Mouse (Mus musculus): ENCODE measurements around the gene Cdyl. TPM values are rescaled to one million over a fixed set of nuclear protein-coding genes. Genes with fewer than 3 reads are reported as not detected.

Gene Cdyl
- polyA plus RNA-seq, 1 experiment from 2014 or later = 17.6 TPM

DNA sequence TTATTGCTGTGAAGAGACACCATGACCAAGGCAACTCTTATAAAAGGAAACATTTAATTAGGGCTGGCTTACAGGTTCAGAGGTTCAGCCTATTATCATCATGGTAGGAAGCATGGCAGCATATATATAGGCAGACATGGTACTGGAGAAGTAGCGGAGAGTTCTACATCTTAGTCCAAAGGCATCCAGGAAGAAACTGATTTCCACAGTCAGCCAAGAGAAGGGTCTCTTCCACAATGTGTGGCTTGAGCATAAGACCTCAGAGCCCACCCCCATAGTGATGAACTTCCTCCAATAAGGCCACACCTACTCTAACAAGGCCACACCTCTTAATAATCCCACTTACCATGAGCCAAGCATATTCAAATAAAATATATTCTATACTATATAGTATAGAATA, 17.3 kb downstream of the Cdyl start:
- ATAC-seq (replicated peaks; ENCODE audit: low FRiP score) = peak; percentile 13
- Histone ChIP-seq H3K4me2 (no peak overlapping the region), H3K27ac (ENCODE audit: low read depth, low read length) (peak overlapping the region; percentile 70)

DNA sequence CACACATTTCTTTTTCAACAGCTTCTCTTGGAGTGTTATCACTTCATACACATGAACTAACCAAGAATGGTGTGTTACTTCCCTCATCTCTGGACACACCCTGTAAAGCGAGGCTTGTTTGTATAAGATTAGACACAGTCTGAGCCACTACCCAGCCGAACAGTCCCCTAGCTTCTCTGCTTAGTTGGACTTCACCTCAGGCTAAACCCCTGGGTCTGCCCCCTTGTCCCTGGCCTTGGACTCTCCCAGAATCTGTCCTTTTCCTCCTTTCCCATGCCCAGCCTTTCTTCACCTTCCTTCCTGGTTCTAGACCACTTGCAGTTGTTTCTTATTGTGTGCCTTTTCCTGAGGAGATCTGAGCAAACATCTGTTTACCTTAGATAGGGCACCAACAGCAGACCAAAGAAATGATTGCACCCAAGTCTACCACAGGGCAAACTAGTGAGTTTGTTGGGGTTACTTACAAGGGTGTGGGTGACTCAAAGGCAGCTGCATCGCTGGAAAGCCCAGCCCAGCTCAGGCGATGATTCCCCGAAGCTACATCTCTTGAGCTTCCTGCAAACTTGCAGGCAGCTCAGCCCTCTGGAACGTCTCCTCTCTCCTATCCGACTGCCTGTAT, 17.9 kb downstream of the Cdyl start:
- Histone ChIP-seq H3K9ac (ENCODE audit: low read depth, low read length) (peak overlapping the region; percentile 23; the same call in 1 of the 2 replicates), H3K4me2 (peak overlapping the region; percentile 50), H3K36me3 (ENCODE audit: control insufficient read depth, insufficient read depth, low read length) (no peaks in the 10 kb centered on the region), H3K4me3 (ENCODE audit: low read depth, low read length) (no peak overlapping the region), H3K27ac (ENCODE audit: low read depth, low read length) (peak overlapping the region; percentile 94), H3K4me1 (replicated peaks; ENCODE audit: control insufficient read depth, insufficient read depth, low read length) (peaks cover 17% of the 10 kb centered on the region), H3K9me3 (ENCODE audit: control insufficient read depth, low read length) (no peaks in the 10 kb centered on the region), H3K27me3 (replicated peaks; ENCODE audit: control insufficient read depth, insufficient read depth, low read length) (no peaks in the 10 kb centered on the region)
- WGBS = 40% methylated on average over 7 of the region's 7 CpGs
- ATAC-seq (replicated peaks; ENCODE audit: low FRiP score) (peak; percentile 99), DNase-seq (ENCODE audit: low spot score) (peak; percentile 71)

More for the DNA sequence above, 17.3 kb downstream of the Cdyl start:
- 87% methylated on average over 1 of the region's 1 CpGs for WGBS
- DNase-seq (ENCODE audit: low spot score) = no peak
- Histone ChIP-seq H3K4me3 (ENCODE audit: low read depth, low read length) (no peak overlapping the region), H3K4me1 (replicated peaks; ENCODE audit: control insufficient read depth, insufficient read depth, low read length) (peaks cover 17% of the 10 kb centered on the region), H3K36me3 (ENCODE audit: control insufficient read depth, insufficient read depth, low read length) (no peaks in the 10 kb centered on the region), H3K9ac (ENCODE audit: low read depth, low read length) (no peak overlapping the region), H3K27me3 (replicated peaks; ENCODE audit: control insufficient read depth, insufficient read depth, low read length) (no peaks in the 10 kb centered on the region), H3K9me3 (ENCODE audit: control insufficient read depth, low read length) (no peaks in the 10 kb centered on the region)

DNA sequence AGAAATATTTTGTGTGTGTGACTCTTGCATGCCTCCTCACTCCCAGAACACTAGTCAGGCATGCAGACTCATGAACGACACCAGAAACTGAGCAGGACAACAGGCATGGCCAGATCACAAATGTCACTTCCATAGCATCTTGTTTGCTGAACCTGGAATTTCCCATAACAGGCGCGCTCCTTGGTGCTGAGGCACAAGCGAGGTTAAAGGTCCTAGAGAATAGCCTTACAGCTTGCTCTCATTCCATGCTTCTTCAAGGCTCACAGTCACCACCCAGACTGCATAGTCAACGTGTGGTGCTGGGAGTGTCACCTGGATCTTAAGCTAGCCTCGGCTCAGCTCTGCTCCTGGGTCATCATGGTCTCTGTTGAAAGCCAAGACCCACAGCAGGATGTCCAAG, 19.1 kb downstream of the Cdyl start:
- no peak for ATAC-seq (replicated peaks; ENCODE audit: low FRiP score)
- H3K4me3 ChIP-seq (ENCODE audit: low read depth, low read length) = no peak overlapping the region
- peak overlapping the region; percentile 94 for H3K27ac ChIP-seq (ENCODE audit: low read depth, low read length)
- H3K9ac ChIP-seq (ENCODE audit: low read depth, low read length) = no peak overlapping the region; the same call in 1 of the 2 replicates
- no peak overlapping the region; the same call in 1 of the 2 replicates for H3K4me2 ChIP-seq
- no peaks in the 10 kb centered on the region for H3K36me3 ChIP-seq (ENCODE audit: control insufficient read depth, insufficient read depth, low read length)
- H3K4me1 ChIP-seq (replicated peaks; ENCODE audit: control insufficient read depth, insufficient read depth, low read length) = peaks cover 17% of the 10 kb centered on the region
- no peak for DNase-seq (ENCODE audit: low spot score)
- 87% methylated on average over 6 of the region's 6 CpGs for WGBS
- no peaks in the 10 kb centered on the region for H3K27me3 ChIP-seq (replicated peaks; ENCODE audit: control insufficient read depth, insufficient read depth, low read length)
- no peaks in the 10 kb centered on the region for H3K9me3 ChIP-seq (ENCODE audit: control insufficient read depth, low read length)

DNA sequence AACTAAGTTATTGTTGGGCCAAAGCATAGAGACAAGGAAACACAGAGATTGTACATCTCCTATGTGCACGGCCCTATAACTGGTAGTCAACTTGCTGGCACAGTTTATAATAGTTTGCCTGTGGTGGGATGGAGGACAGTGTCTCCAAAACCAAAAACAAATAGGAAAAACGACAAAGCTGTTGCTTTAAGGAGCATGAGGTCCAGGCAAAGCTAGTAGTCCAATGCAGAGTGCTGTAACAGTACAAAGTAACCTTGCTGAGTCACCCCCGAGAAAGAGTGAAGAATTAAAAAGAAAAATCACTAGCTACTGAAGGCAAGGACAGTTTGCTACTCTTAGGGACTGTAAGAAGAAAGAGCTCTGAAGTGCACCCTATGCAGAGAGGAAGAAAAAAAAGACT, 21.7 kb downstream of the Cdyl start:
- 80% methylated on average over 3 of the region's 3 CpGs for WGBS
- no peak for ATAC-seq (replicated peaks; ENCODE audit: low FRiP score)
- peaks cover 16% of the 10 kb centered on the region for H3K4me1 ChIP-seq (replicated peaks; ENCODE audit: control insufficient read depth, insufficient read depth, low read length)

DNA sequence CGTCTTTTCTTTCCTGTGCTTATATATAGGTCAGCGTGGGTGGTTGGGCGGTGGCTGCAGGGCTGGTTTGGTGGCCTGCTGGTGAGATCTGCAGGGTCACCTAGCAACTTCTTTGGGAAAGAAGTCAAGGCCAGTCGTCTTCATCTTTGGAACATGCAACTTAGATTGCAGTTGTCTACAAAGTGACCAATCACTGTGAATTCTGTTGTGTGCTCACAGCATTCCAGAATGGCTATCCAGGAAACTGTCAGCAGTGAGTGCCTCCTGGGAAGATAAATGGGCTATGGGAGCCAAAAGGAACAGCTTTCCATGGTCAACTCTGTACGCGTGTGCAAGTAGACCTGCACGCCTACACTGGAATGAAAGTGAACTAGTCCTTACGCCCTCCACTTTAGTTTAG, 26.6 kb downstream of the Cdyl start:
- H3K9me3 ChIP-seq (ENCODE audit: control insufficient read depth, low read length) = no peaks in the 10 kb centered on the region
- no peaks in the 10 kb centered on the region for H3K27me3 ChIP-seq (replicated peaks; ENCODE audit: control insufficient read depth, insufficient read depth, low read length)
- H3K27ac ChIP-seq (ENCODE audit: low read depth, low read length) = no peak overlapping the region
- ATAC-seq (replicated peaks; ENCODE audit: low FRiP score) (no peak), DNase-seq (ENCODE audit: low spot score) (no peak)
- H3K36me3 ChIP-seq (ENCODE audit: control insufficient read depth, insufficient read depth, low read length) = no peaks in the 10 kb centered on the region
- no peak overlapping the region for H3K4me2 ChIP-seq
- WGBS = 75% methylated on average over 8 of the region's 8 CpGs
- no peak overlapping the region for H3K9ac ChIP-seq (ENCODE audit: low read depth, low read length)
- H3K4me1 ChIP-seq (replicated peaks; ENCODE audit: control insufficient read depth, insufficient read depth, low read length) = no peaks in the 10 kb centered on the region
- H3K4me3 ChIP-seq (ENCODE audit: low read depth, low read length) = no peak overlapping the region

More for the DNA sequence above, 21.7 kb downstream of the Cdyl start:
- no peaks in the 10 kb centered on the region for H3K9me3 ChIP-seq (ENCODE audit: control insufficient read depth, low read length)
- H3K27ac ChIP-seq (ENCODE audit: low read depth, low read length) = no peak overlapping the region
- H3K9ac ChIP-seq (ENCODE audit: low read depth, low read length) = no peak overlapping the region
- H3K4me2 ChIP-seq = no peak overlapping the region
- no peak overlapping the region for H3K4me3 ChIP-seq (ENCODE audit: low read depth, low read length)
- H3K27me3 ChIP-seq (replicated peaks; ENCODE audit: control insufficient read depth, insufficient read depth, low read length) = no peaks in the 10 kb centered on the region
- no peaks in the 10 kb centered on the region for H3K36me3 ChIP-seq (ENCODE audit: control insufficient read depth, insufficient read depth, low read length)
- DNase-seq (ENCODE audit: low spot score) = no peak

DNA sequence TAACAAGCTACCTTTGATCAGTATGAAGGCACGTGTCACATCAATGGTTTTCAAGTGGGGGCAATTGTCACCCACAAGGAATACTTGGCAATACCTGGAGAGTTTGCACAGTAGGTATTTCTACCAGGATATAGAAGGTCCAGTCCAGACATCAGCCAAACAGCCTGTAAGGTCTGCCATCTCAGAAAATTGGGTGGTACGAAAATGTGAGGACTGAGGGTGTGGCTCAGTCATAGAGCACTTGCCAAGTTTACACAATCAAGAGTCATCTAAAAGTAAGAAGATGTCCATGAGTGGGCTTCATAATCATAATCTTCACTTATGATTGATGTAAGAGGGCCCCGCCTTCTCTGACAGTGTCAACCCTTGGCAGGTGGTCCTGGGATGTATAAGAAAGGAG, 29.9 kb downstream of the Cdyl start:
- no peak overlapping the region for H3K4me3 ChIP-seq (ENCODE audit: low read depth, low read length)
- no peaks in the 10 kb centered on the region for H3K9me3 ChIP-seq (ENCODE audit: control insufficient read depth, low read length)
- no peaks in the 10 kb centered on the region for H3K36me3 ChIP-seq (ENCODE audit: control insufficient read depth, insufficient read depth, low read length)
- DNase-seq (ENCODE audit: low spot score) = no peak
- ATAC-seq (replicated peaks; ENCODE audit: low FRiP score) = no peak
- no peak overlapping the region for H3K9ac ChIP-seq (ENCODE audit: low read depth, low read length)
- H3K27ac ChIP-seq (ENCODE audit: low read depth, low read length) = no peak overlapping the region
- H3K27me3 ChIP-seq (replicated peaks; ENCODE audit: control insufficient read depth, insufficient read depth, low read length) = no peaks in the 10 kb centered on the region
- H3K4me2 ChIP-seq = no peak overlapping the region
- WGBS = 78% methylated on average over 3 of the region's 3 CpGs
- H3K4me1 ChIP-seq (replicated peaks; ENCODE audit: control insufficient read depth, insufficient read depth, low read length) = no peaks in the 10 kb centered on the region

DNA sequence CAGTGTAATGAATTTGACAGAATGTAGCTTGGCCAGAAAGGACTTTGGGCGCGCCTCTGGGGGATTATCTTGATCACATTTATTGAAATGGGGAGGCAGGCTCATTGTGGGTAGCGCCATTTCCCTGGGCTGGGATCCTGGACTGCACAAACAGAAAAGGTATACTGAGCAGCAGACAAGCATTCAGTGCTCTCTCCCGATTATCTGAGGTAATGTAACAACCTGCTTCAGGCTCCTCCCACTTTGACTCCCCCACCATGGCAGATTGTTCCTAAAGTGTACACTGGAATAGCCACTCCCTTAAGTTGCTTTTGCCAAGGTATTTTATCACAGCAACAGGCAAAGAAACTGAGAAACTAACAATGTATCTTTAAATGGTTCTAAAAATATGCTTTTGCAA, 58.0 kb downstream of the Cdyl start:
- Histone ChIP-seq H3K4me2 (no peak overlapping the region), H3K4me1 (replicated peaks; ENCODE audit: control insufficient read depth, insufficient read depth, low read length) (no peaks in the 10 kb centered on the region), H3K4me3 (ENCODE audit: low read depth, low read length) (no peak overlapping the region), H3K36me3 (ENCODE audit: control insufficient read depth, insufficient read depth, low read length) (no peaks in the 10 kb centered on the region), H3K27ac (ENCODE audit: low read depth, low read length) (no peak overlapping the region), H3K9ac (ENCODE audit: low read depth, low read length) (no peak overlapping the region), H3K27me3 (replicated peaks; ENCODE audit: control insufficient read depth, insufficient read depth, low read length) (no peaks in the 10 kb centered on the region), H3K9me3 (ENCODE audit: control insufficient read depth, low read length) (no peaks in the 10 kb centered on the region)
- DNase-seq (ENCODE audit: low spot score) (no peak), ATAC-seq (replicated peaks; ENCODE audit: low FRiP score) (no peak)
- WGBS = 86% methylated on average over 4 of the region's 4 CpGs

DNA sequence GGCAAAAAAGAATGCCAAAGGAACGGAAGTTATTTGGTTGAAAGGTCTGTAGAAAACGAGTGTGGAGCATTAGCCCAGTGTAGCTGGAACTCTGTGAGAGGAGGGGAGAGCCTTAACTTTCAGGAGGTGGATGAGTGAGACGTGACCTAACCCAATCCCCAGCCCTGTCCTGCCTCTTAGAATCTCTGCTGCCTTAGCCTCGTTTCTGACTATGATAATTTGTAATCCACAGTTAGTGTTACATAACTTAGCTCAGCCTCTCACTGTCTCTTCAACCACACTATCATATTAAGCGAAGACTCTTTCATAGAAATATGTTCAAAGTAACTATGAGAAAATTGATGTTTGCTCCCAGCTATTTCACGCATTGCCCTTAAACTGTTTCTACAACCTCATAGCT, 59.9 kb downstream of the Cdyl start:
- DNase-seq (ENCODE audit: low spot score) = no peak
- H3K4me3 ChIP-seq (ENCODE audit: low read depth, low read length) = no peak overlapping the region
- no peaks in the 10 kb centered on the region for H3K36me3 ChIP-seq (ENCODE audit: control insufficient read depth, insufficient read depth, low read length)
- ATAC-seq (replicated peaks; ENCODE audit: low FRiP score) = no peak
- no peaks in the 10 kb centered on the region for H3K4me1 ChIP-seq (replicated peaks; ENCODE audit: control insufficient read depth, insufficient read depth, low read length)
- H3K27ac ChIP-seq (ENCODE audit: low read depth, low read length) = no peak overlapping the region
- H3K9ac ChIP-seq (ENCODE audit: low read depth, low read length) = no peak overlapping the region
- no peak overlapping the region for H3K4me2 ChIP-seq
- H3K27me3 ChIP-seq (replicated peaks; ENCODE audit: control insufficient read depth, insufficient read depth, low read length) = no peaks in the 10 kb centered on the region
- H3K9me3 ChIP-seq (ENCODE audit: control insufficient read depth, low read length) = no peaks in the 10 kb centered on the region
- 70% methylated on average over 6 of the region's 6 CpGs for WGBS

DNA sequence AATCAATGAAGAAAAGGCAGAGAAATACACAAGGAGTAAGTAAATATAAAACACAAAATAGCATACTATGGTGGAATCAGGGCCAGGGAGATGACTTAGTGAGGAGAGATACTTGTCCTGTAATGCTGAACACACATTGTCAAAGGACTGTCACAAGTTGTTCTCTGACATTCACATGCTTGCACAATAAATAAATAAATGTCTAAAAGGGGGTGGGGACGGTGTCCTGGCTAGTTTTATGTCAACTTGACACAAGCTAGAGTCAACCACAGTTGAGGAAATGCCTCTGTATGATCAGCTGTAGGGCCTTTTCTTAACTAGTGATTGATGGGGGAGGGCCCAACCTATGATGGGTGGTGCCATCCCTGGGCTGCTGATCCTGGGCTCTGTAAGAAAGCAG, 63.4 kb downstream of the Cdyl start:
- no peak overlapping the region for H3K9ac ChIP-seq (ENCODE audit: low read depth, low read length)
- H3K27ac ChIP-seq (ENCODE audit: low read depth, low read length) = no peak overlapping the region
- no peak overlapping the region for H3K4me2 ChIP-seq
- no peaks in the 10 kb centered on the region for H3K9me3 ChIP-seq (ENCODE audit: control insufficient read depth, low read length)
- H3K4me3 ChIP-seq (ENCODE audit: low read depth, low read length) = no peak overlapping the region
- ATAC-seq (replicated peaks; ENCODE audit: low FRiP score) = no peak
- no peaks in the 10 kb centered on the region for H3K27me3 ChIP-seq (replicated peaks; ENCODE audit: control insufficient read depth, insufficient read depth, low read length)
- H3K36me3 ChIP-seq (ENCODE audit: control insufficient read depth, insufficient read depth, low read length) = no peaks in the 10 kb centered on the region
- WGBS = 68% methylated on average over 1 of the region's 1 CpGs
- no peak for DNase-seq (ENCODE audit: low spot score)
- H3K4me1 ChIP-seq (replicated peaks; ENCODE audit: control insufficient read depth, insufficient read depth, low read length) = no peaks in the 10 kb centered on the region

Measured in liver, embryonic 11.5 days (tissue).